Mouse (Mus musculus) lung, postnatal 0 days (tissue): ENCODE data around the gene Agap3.

Source experiments
- CTCF ChIP-seq: IDR thresholded peaks from 2 replicates; pipeline ENCODE4 v1.5.1; 2016; ENCODE audit warnings: antibody characterized with exemption, mild to moderate bottlenecking
- EP300 ChIP-seq: IDR thresholded peaks from 2 replicates; pipeline ENCODE4 v1.6.1; 2016; ENCODE audit warnings: antibody characterized with exemption, mild to moderate bottlenecking, control low read depth

GRCm38 (mm10) chr5:24490413-24490920, 38.5 kb downstream of the Agap3 start:
- TF ChIP-seq CTCF (no peak), EP300 (no peak)
